Mouse (Mus musculus): ENCODE data around the gene Arrdc1.

Arrdc1 gene

GRCm38 (mm10) chr2:24923561-24923960, 11.5 kb downstream of the Arrdc1 start:
- no peak for DNase-seq (ENCODE audit: extremely low spot score)

DNA sequence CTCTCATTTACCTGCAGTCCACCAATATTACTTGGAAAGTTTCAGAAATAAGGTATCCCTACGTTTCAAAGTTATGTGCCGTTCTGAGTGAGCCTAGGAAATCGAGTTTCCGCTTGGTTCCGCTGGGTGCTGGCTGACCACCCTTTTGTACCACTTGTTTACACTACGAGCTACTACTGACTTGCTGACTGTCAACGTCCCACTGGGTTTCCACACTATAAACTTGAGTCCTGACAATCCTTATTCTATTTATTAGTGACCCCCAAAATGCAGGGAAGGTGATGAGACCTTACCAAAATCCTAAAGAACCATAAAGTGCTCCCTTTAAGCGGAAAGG, 15.2 kb downstream of the Arrdc1 start:
- no peak for DNase-seq (ENCODE audit: extremely low spot score)

- peak; percentile 89 for DNase-seq (ENCODE audit: extremely low spot score)
These were observed 15.9 kb downstream of the Arrdc1 start, which contains the start of gene Ehmt1 for GRCm38 (mm10) chr2:24918930-24919838. Gene Ehmt1, minus strand, starts transcription at chr2:24919614.

- no peak for DNase-seq (ENCODE audit: extremely low spot score)
These were observed 20.3 kb downstream of the Arrdc1 start for GRCm38 (mm10) chr2:24914762-24915161.

GRCm38 (mm10) chr2:24912589-24912988, 22.5 kb downstream of the Arrdc1 start:
- no peak for DNase-seq (ENCODE audit: extremely low spot score)

- DNase-seq (ENCODE audit: extremely low spot score): no peak
These were observed 22.9 kb downstream of the Arrdc1 start for GRCm38 (mm10) chr2:24912189-24912588.

DNA sequence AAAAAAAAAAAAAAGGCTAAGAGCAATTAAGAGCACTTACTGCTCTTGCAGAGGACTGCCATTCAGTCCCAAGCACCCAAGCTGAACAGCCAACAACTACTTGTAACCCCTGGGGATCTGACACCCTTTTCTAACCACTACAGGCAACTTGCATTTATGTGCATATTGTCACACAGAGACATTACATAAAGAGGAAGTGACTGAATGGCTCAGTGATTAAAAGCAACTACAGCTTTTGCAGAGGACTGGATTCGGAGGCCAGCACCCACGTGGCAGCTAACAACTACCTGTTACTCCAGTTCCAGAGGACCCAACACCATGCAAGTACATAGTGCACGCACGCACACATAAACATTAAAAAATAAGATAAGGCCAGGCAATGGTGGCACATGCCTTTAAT, 24.6 kb downstream of the Arrdc1 start:
- no peak for DNase-seq (ENCODE audit: extremely low spot score)

DNA sequence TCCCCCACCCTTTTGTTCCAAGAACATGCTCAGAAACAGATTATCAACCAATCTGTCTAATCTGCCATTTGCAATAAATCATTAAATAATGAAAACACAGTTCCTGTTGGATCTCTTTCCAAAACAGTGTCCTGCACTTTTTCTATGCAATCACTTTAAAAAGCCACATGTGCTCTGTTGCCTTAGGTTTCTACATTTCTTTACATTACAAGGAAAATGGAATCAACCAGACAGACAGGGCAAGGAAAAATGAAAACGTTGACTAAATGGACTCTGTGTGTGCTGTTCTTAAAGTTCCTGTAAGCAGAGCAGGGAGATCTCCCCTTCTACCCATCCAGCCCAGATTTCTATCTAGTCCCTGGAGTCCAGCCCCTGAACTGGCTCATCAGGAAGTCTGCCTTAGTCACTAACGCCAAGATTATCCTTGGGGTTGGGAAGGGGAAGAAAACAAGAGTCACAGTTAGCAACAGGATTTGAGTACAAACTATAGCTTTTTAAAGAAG, 29.3 kb downstream of the Arrdc1 start:
- no peak for DNase-seq (ENCODE audit: extremely low spot score)

- peak; percentile 27 for DNase-seq (ENCODE audit: extremely low spot score)
These were observed 30.0 kb downstream of the Arrdc1 start for GRCm38 (mm10) chr2:24904823-24905652.

DNA sequence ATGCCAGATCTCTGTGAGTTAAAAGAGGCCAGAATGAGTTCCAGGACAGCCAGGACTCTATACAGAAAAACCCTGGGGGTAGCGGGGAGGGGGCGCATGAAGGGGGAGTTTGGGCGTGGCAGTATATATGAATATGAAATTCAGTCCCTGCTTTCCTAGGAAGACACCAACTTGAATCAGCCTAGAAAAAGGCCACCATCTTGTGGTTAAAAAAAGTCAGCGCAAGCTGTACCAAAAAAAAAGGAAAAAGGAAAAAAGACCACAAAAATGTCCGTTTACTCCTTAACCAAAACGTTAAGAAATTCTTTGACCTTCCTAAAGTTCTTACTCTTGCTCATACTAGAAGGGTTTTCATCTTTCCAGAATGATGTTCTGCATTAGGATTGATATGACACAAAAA, 32.1 kb downstream of the Arrdc1 start:
- DNase-seq (ENCODE audit: extremely low spot score): no peak

GRCm38 (mm10) chr2:24901055-24901454, 34.0 kb downstream of the Arrdc1 start:
- no peak for DNase-seq (ENCODE audit: extremely low spot score)

- DNase-seq (ENCODE audit: extremely low spot score): no peak
These were observed 35.8 kb downstream of the Arrdc1 start for GRCm38 (mm10) chr2:24899292-24899691.

GRCm38 (mm10) chr2:24896761-24897160, 38.3 kb downstream of the Arrdc1 start:
- DNase-seq (ENCODE audit: extremely low spot score): no peak

GRCm38 (mm10) chr2:24894211-24894610, 40.8 kb downstream of the Arrdc1 start:
- DNase-seq (ENCODE audit: extremely low spot score): no peak

GRCm38 (mm10) chr2:24892318-24892717, 42.7 kb downstream of the Arrdc1 start:
- DNase-seq (ENCODE audit: extremely low spot score): no peak

DNA sequence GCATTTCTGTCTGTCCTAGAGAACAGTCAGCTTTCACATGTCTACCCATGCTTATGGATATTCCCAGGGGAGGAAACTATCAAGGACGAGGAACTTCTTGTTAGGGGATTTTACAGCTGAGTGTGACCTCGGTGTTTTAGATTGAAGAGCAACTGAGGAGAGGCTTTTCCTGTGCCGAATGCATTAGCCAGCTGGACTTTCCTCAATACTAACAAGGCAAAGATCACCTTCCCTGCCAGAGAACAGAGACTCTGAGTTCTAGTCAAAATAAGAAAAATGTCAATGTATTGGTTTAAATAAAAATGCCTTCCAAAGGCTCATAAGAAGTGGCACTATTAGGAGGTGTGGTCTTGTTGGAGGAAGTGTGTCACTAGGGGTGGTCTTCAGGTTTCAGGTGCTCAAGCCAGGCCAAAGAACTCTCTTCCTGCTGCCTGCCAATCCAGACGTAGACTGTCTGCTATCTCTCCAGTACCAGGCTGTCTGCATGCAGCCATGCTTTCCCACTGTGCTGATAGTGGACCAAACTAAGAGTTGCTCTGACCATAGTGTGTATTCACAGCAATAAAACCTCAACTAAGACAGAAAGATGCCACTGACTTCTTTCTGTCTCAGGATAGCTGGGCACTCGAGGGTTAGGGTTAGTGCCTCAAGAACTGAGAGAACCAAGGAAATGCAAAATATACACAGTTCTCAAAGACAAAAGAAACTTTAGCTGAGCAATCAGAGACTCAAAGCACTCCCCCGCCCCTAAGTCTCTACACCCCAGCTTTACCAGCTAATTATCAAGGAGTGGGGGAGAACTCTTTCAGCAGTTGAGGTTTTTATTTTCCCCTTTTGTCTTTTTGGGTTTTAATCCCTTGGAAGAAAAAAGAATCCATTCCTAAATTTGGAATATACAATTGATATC, 44.3 kb downstream of the Arrdc1 start:
- no peak for DNase-seq (ENCODE audit: extremely low spot score)

DNA sequence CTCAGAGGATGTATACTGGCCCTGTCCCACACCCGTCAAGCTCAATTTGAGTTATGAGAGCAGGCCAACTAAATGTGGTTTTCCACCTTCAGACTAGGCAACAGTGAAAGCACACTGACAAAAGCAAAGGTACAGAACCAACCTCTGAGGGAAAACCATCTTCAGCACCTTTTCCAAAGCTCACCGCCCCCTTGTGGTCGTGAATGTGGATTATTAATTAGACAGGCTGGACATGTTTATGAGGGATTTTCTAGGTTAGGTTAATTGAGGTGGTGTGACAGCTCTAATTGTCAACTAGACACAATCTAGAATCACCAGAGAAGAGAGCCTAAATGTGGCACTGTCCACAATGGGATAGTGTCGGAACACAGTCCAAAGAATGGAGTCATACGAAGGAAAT, 46.2 kb downstream of the Arrdc1 start:
- no peak for DNase-seq (ENCODE audit: extremely low spot score)

DNA sequence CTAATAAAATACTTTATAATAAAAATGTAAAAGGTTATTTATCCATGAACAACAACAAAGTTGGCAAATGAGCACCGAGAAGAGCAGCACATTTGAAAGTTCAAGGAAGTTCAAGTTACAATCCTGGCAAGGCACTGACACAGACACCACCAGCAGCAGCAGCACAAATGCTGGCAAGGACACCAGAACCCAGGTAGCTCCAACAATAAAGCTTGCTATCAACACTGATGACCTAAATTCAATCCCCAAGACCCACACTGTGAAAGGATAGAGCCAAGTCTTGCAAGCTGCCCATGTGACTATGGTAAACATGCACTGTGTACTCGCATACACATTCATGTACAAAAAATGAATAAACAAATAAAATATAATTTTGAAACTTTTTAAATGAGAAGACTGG, 54.4 kb downstream of the Arrdc1 start:
- no peak for DNase-seq (ENCODE audit: extremely low spot score)

Measured in embryo, embryonic 9.5 days (tissue).